Mouse (Mus musculus) fibroblast of lung, adult 2 months (primary cell): ENCODE measurements at regions not wholly inside any gene's neighbourhood (a gene's known extent, or its start where the extent isn't known, plus 50 kb on each side); places are given as distances from the start of the nearest gene placed in this dataset.

Experiments used
- DNase-seq: peaks from one replicate; pipeline ENCODE4 v3.0.0-alpha.2; 2011; ENCODE audit warnings: low read depth

DNA sequence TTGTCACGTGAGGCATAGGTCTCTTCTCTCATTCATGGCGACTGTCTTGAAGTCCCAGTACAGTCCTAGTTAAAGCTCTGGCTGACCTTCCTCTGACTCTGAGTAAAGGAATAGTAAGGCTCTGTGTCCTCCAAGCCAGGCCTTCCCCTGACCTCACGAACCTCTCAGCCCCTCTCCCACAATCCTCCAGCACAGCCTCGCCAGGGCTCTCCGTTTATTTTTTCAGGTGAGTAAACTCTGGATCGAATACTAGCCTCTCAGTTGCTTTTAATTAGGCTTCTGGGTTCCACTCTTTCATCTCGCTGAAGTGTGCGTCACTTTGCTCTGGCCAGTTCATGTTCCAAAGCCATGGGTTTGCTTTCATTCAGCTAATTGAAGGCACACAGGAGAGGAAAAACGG lies 133.8 kb downstream of the Mylk4 start:
- no peak for DNase-seq

DNA sequence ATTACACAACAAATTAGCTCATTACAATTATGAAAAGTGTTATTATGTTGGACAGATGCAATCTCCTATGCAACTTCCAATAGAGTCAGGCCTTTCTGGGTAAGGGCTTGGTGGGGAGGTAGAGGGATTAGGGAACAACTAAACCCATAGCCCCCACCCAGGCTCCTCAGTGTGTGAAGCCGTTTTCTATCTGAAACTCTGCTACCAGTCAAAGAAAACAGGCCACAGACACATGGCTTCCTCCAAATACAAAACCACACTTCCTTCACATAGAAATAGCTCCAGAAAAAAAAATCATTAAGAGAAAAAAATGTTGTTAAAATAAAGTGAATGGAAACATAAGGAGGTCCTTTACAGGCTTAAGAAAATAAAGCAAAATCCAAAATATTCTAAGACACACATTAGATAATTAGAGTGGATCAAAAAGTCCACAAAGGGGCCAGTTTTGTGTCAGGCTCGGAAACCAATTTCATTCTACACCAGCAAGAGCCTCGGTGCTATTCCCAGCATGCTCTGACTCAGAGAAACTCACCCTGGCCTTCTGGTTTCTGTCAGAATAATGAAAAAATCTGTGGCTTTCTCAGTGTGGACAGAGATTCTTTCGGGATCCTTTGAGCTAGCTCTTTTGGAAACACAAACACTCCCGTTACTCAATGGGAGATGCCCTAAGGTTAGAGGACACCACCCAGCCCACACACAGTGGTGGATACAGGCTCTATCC lies 140.6 kb downstream of the Mylk4 start:
- peak; percentile 62 for DNase-seq

DNA sequence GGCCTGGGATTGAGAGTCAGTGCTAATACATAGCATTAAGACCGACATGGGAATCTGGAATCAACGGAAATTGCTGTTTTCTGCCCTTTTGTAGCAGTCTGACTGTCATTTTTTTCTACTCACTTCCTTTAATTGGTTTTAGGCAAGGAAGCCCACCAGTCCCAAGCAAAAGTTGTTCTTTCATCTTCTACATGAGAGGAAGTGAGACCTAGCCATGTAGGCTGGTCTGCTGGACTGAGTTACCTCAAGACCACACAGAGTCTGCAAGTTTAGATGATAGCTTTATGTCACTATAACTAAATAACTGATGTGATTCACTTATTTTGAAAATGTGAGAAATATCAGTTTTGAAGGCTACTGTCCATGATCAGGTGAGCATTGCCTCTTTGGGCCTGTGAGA lies 142.8 kb downstream of the Mylk4 start:
- DNase-seq: no peak

DNA sequence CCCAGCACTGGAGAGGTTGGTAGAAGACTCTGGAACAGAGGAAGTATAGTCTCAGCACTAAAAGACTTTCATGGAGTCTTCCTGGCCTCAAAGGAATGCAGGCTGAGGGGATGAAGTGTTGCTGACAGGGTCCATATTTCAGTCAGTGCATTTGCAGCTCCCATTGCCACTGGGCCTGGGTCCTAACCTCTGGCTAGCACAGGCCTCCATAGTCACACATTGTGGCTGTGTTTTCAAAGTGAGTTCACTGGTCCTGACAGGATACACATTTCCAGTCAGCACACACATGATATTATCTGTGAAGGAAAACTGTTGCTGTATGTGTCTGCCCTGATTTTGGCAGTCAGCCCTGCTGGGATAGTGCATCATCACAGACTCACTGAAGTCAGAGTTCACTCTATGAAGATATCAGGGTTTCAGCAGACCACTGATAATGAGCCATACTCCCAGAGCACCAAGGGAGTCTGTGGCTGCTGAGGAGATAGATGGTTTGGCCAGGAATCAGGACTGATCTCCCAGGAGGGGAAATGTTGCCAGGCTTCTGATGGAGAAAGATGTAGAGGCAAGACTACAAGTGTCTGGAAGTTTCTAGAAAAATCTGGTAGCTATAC lies 153.5 kb downstream of the Mylk4 start:
- no peak for DNase-seq

DNA sequence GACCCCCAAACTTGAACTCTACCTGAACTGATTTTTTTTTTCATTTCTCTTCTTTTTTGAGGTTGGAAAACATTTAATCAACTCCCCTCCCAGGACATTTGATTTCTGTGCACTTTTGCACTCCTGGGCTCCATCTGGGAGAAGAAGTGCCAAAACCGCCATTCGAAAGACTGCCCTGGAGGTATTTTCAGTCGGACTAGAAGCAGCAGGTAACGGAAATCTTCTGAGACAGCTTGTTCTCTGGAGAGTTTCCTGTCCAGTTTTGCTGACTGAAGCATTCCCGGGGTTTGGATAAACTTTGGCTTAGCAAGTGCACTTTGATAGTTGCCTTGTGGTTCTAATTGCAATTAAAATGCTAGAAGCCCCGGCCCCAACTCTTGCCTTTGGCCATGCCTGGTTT lies 169.8 kb downstream of the Mylk4 start:
- DNase-seq: no peak

DNA sequence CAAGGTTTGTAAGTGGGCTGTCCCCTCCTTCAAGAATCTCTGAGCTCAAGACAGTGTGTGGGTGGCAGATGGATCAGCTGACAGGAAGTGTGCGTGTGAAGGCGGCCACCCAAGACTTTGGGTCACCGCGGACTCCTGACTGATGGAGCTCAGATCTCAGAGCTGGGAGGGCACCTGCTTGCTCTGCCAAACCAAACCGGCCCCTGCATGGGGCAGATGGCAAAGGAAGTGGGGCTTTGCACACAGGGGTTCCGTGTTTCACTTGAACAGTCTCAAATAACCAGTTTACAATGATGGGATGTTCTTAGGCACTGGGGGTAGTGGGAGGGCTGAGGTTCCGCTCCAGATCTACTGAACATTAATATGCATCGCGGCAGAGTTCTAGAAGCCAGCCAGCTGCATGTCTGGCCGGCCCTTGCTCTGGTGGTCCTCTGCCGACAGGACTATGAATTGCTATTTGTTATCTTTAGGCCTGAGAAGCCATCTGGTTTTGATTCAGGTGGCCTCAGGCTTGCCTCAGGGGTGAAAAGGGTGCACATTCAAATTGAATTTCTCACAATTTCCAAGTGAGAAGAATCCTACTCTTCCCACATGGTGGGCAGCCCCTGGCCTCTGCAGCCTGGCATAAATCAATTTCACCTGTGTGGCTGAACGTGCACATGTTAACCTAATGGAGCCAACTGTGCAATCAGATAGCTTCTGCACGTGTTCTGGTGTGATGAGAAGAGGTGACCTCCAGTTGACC lies 172.0 kb downstream of the Mylk4 start:
- peak; percentile 67 for DNase-seq

DNA sequence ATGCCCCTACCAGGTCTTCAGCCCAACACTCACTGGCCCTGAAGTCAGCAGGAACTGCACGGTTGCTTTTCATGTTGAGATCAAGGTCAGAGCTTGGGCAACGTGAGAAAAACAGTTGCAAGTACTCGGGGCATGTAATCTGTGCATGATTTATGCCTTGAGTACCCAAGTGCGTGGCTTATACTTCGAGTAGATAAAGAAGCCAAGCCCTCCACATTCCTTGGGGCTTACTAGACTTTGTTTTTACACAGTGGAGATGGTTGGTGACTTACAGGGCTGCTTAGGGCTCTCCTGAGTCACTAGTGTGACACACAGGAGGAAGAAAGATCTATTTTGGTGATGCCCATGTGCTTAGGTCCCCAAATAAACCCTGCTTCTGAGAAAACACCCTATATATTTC lies 172.8 kb downstream of the Mylk4 start:
- peak; percentile 46 for DNase-seq

DNA sequence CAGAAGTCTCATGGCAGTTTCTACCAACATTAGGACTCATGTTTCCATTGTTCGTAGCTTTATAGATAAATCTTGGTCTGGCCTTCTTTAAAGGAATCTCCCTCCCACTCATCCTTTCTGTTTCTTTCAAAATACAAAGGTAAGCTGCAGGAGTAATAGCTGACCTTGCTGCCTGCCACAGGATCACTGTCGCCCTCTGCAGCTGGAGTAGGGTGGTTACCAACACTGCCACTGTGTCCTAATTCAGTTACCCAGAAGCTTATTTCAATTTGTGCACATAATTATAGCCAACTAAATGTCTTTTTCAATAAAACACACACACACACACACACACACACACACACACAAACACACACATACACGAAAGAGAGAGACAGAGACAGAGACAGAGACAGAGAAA lies 175.3 kb downstream of the Mylk4 start:
- no peak for DNase-seq

DNA sequence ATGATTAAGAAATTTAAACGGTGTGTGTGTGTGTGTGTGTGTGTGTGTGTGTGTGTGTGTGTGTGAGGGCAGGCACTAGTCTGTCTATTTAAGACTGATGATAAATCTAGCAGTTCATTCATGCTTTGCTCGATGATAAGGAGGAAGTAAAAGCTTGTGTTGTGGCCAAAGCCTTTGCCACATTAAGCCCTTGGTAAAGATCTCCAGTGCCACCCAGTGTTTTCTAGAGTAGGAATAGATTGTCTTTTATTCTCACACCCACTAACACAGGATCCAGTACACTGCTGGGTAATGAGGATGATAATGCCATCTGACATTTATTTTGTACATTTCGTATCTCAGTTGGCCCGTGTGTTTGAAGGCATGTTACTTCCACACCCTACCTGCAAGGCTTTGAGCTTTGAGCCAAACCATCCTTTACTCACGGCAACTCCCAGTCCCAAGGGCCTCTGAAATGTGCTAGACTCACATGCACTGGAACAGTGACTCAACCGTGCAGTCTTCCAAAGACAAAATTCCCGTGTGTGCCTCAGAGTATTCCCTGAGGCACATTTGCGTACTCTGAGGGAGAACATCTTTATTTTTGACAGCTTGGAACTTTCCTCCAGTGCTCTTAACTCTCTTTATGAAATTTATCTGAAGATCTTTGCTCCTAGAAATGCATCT lies 179.7 kb downstream of the Mylk4 start:
- no peak for DNase-seq

DNA sequence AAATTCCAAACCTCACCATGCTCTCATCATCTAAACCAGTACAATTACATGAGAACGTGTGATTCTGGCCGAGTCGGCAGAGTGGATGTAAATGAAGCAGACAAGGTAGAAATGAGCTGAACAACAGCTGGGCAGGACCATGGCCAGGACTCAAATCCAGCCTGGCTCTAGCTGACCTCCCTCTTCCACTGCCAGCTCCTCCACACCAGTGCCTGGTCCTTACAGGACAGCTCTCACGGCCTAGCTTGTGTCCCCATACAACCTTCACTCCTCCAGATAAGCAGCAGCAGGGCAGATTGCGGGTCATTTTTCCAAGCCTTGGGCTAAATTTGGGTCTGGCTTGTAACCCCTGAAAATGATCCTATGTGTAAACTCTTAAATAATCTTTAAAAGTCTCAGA lies 182.4 kb downstream of the Mylk4 start:
- no peak for DNase-seq

DNA sequence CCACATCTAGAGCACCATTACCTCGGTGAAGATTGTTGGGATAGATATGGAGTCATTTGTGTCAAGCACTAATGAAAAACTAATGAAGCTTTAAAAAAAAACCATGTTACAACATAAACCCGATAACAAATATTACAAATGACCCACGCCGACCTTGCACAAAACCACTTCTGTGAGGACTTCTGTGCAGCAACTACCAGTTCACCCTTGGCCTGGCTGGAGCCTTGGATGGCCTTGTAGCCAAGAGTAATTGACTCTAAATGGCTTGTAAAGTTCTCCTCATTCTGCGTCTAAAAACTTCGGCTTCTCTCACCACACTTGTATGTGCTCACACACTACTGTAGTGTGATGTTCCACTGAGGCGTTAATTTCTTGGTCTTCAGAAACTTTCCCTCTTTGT lies 190.1 kb downstream of the Mylk4 start:
- DNase-seq: no peak

DNA sequence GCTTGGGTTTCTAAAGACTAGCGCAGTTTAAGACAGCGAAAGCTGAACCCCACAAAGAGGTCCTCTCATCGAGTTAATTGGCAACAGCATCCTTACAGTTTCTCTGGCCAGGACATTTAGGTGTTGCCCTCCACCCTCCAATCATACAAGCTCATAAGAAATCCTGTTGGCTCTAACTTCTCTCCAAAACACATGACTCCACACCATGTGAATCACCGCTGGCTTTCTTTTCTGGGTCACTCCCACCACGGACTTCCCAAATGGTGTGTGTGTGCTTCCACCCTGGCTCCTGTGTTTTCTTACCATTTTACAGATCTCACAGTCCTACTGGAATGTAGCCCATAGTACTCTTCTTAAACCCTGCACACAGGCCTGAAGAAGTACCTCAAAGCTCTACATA lies 190.6 kb downstream of the Mylk4 start:
- DNase-seq: peak; percentile 73

DNA sequence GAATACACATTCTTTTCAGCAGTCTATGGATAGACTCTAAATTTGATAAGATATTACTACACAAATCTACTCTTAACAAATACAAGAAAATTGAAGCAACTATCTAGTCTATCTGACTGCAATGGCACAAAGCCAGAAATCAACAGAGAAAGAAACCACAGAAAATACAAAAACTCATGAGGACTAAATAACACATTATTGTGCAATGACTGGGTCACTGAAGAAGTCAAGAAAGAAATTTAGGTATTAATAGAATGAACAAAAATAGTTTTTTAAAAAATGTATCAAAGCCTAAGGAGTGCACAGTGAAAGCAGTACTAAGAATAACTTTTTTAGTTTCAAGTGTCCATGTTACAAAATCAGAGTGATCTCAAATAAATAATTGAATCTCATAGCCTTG lies 202.2 kb downstream of the Mylk4 start:
- no peak for DNase-seq

DNA sequence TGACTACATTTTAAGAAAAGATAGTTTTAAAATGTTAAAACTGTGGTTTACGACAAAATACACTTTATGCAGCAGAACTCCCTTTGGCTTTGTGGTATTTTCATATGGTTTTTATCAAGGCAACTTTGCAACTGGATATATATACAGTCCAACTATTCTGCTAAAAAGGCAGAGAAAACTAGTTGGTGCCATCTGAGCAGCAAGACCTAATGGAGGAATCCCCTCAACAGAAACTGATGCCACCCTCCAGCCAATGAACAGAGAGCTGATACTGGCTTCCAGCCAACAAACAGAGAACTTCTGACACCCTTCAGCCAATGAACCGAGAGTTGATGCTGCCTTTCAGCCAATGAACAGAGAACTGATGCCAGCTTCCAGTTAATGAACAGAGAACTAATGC lies 215.9 kb downstream of the Mylk4 start:
- no peak for DNase-seq

DNA sequence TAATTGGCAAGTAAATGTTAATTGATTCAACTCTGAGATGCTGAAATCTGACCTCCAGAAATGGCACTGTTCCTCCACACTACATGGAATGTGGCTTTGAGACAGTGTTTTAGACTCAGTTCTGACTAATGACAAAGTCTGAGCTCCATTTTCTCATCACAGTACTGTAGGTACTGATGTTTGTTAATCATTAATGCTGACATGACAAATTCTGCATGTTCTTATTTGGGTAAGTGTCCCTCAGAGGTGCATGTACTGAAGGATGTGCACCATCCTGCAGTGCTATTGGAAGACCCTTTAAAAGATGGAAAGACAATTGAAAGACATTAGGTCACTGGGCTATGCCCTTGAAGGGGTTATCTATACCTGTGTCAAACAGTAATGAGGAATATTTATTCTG lies 222.1 kb upstream of the Gmds start:
- DNase-seq: no peak

DNA sequence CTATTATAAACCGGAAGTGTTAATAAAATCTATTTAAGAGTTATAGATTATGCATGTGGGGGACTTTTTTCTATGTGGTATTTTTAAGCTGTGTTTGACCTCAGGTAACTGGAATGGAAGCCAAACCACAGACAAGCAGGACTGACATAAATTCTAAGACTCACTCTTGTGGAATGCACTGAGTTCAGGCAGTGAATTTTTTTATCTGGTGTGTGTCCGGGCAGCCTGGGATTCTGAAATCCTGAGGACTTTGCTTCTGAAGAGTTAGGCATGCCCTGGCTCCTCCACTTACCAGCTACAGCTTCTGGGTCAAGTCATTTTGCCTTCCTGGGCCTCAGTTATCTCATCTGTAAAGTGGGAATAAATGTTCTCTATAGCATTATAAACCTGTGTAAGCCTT lies 217.9 kb upstream of the Gmds start:
- DNase-seq: peak; percentile 41

DNA sequence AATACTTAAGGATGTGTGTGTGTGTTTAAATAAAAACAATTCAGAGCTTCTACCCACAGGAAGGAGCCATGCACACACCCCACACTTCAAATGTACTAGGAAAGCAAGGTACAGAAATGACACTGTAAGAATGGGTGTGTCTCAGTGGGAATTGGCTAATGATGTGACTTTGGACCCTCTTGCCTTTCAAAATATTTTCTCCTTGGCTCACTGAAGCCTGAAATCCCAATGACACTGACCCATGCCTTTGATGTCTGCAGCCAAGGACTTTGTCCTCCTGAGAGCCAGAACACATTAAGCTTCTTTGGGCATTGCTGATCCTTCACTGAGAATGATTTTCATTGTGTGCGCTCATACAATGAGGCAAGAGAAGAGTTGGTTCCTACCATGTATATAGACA lies 216.5 kb upstream of the Gmds start:
- DNase-seq: no peak

DNA sequence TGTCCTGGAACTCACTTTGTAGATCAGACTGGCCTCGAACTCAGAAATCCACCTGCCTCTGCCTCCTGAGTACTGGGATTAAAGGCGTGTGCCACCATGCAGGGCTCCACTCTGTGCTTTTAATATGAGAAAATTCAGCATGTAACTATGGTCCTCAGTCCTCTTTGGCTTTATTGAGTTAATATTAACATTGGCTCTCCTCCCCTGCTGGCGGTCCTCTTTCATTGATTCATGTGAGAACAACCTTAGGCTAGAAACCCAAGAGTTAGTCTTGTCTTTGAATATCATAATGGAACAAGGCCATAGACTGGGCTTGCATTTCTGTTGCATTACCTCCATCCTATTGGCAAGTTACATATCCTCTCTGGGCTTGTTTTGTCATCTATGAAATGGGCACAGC lies 216.1 kb upstream of the Gmds start:
- DNase-seq: no peak

DNA sequence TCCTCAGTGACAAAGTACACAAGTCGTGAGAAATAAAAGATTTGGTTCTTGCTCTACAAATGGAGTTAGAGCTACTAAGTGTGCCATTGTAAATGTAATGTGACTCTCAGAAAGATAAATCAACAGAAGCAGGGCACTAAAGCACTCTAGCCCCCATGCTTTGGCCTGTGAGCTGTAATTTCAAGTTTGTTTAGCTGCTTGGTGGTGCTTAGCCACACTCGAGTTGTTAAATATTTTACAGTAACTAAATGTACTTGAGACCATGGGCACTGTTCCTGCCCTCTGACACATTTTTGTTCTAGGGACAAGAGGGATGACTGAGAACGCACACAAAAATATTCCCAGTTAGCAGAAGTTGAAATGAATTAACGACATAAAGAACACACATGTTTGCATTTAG lies 214.6 kb upstream of the Gmds start:
- no peak for DNase-seq

DNA sequence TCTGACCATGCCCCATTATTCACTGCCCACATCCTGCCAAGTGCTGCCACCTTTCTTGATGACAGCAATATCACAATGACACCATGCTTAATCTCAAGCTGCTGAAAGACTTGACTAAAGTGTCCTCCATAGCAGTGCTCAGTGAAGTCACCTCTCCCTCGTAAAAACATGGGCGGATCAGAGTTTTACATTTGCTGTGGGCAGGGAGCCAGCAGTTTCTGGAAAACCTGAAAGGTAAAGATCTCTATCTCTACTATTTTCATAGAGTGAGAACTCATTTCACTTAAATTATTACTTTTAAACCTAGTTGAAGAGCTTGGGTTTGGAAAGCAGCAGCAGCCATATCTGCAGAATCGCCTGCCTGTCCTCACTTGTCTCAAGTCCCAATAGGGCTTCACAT lies 211.6 kb upstream of the Gmds start:
- DNase-seq: no peak

DNA sequence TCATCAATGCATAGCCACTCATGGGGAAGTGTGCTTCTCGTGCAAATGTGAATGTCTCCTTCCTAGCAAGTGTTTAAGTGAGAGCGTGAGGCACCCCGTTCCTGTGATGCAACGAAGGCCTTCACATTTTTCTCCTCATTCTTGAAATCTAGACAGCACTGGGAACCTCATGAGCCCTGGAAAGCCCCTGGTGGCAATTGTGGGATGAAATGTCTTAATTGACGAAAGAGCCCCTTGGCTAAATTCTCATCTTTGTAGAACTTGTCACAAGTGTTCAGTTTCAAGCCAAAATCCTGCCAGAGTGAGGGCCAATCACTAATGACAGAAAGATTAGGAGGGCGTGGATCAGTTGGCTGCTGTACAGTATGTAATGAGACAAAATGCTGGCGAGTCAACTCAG lies 208.6 kb upstream of the Gmds start:
- no peak for DNase-seq

DNA sequence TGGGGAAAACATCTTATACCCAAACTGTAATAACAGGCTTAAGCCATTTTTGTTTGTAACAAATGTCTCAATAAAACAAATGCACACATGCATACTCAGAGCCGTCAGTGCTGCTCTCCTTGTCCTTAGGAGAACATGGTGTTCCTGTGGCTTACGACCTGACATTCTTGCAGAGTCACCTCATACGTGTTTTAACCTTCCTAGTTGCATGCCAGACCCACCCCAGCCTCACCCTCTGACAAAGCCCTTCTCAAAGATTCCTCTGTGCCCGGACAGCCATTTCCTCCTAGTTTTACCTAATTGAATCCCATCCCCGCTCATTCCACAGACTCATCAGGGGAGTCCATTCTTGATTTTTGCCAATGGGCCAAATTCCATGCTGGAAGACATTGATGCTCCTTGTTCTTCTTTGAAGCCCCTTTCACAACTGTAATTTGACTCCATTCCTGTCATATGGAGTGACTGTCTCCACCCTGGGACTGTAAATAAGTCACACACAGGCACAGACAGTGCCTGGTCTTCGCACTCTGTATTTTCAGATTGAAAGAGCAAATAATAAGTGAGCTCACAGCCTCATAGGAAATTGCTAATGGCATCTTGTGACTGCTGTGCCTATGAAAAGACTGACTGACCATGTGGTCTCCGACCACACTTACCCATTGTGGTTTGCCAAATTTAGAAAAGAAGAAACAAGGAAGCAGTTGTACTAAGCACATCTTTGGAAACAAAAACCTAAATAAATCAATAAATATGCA lies 206.6 kb upstream of the Gmds start:
- peak; percentile 27 for DNase-seq
